Mouse (Mus musculus) neutrophil, adult 83 days (primary cell): ENCODE results near the gene Dph5. TPM values are rescaled to one million over a fixed set of nuclear protein-coding genes. Genes with fewer than 3 reads are reported as not detected.

Experiments
- total RNA-seq, 2 experiments: library from RNA; stranded (reverse); gene quantifications; one replicate each; pipeline ENCODE4 v1.2.4; 2023

Gene Dph5
- total RNA-seq: 1 to 10 TPM; 5.3 to 6.9 TPM

DNA sequence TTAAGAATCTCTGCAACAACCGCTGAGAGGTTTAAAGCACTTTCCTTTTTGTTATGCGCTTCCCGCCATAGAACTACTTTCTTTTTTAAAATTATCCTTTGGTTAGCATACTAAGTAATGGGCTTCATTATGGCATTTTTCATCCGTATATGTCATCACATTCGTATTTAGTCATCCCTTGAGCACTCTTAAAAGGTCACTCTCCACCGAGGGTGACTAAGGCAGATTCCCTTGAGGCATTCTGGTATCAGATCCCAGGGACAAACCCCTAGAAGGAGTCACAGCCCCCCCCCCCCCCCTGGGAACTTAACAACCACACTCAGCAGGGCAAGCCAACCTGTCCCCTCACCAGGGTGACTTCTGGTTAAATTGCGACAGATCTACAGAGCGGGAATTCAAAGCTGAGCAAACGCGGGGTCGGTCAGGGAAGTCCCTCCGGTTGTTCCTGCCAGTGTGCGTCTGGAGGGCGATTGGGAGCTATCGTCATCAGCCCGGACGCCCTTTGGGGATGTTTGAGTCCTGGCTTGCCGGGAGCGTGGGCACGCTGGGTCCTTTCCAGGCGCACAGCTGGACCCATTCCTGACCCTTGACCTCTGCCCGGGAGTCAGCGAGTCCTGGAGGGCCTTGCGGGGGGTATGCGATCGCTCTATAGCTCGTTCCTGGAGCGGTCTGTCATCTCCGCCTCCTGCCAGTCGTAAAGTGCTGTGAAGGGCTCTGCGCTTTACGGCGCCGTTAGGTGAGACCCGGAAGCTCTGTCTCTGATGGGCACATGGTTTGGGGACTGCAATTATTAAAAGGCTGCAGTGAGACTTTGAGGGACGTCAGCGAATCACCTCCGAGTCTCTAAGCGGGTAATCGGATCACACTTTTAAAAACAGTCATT lies at the start of gene Dph5:
Gene Dph5, plus strand, starts transcription at position 411 of the 883 bp plus-strand sequence.

Other genes starting within 250 kb of the Dph5 start
- 1 to 10 TPM; 2.4 to 3.8 TPM for gene S1pr1, start 172.8 kb upstream of the Dph5 start, total RNA-seq
- gene Slc30a7, start 119.6 kb downstream of the Dph5 start, total RNA-seq: 10 to 100 TPM; 26.2 to 27.1 TPM
- gene Extl2, start 119.6 kb downstream of the Dph5 start, total RNA-seq: 1 to 10 TPM; 7.3 to 7.4 TPM
- gene Vcam1, start 241.9 kb downstream of the Dph5 start, total RNA-seq: 10 to 100 TPM; 33.2 to 42.6 TPM